8 mouse cellular contexts compared by ENCODE assay signal in genomic region chr5:143058208-143058607, GRCm38 (mm10). TPM values are rescaled to one million over a fixed set of nuclear protein-coding genes. Genes with fewer than 3 reads are reported as not detected.
DNase-seq lines count a peak whose midpoint lies in the region; ATAC-seq lines count a peak whose summit lies in the region.

No protein-coding gene starts in this region.

- 79% methylated on average over 2 of the region's 2 CpGs for WGBS in forebrain, embryonic 10.5 days
- WGBS in forebrain, embryonic 14.5 days: 69% methylated on average over 2 of the region's 2 CpGs
- WGBS in liver, embryonic 11.5 days: 8% methylated on average over 2 of the region's 2 CpGs
- WGBS in stomach, embryonic 16.5 days: 38% methylated on average over 2 of the region's 2 CpGs

- no peak for ATAC-seq in forebrain, embryonic 14.5 days
- ATAC-seq in liver, embryonic 11.5 days (replicated peaks; ENCODE audit: low FRiP score): peak; percentile 86
- peak; percentile 46; the same call in 1 of the 2 replicates for ATAC-seq in stomach, embryonic 16.5 days (ENCODE audit: insufficient read depth, low FRiP score)

- H3K36me3 ChIP-seq in forebrain, embryonic 10.5 days (replicated peaks): peaks cover 66% of the 10 kb centered on the region
- peaks cover 33% of the 10 kb centered on the region for H3K36me3 ChIP-seq in forebrain, embryonic 14.5 days (ENCODE audit: control insufficient read depth, insufficient read depth, low read length)
- H3K36me3 ChIP-seq in liver, embryonic 11.5 days (ENCODE audit: control insufficient read depth, insufficient read depth, low read length): 0 out of 2 replicates have a peak, but pooled peaks cover 7% of the 10 kb centered on the region
- 0 out of 2 replicates have a peak, but pooled peaks cover 2% of the 10 kb centered on the region for H3K36me3 ChIP-seq in stomach, embryonic 16.5 days (ENCODE audit: control insufficient read depth, insufficient read depth, low read length)

- H3K4me2 ChIP-seq in forebrain, embryonic 14.5 days (ENCODE audit: low read length): no peak overlapping the region
- H3K4me2 ChIP-seq in liver, embryonic 11.5 days: peak overlapping the region; percentile 51
- no peak overlapping the region for H3K4me2 ChIP-seq in stomach, embryonic 16.5 days (ENCODE audit: low read depth, low read length)

- no peaks in the 10 kb centered on the region for H3K27me3 ChIP-seq in forebrain, embryonic 10.5 days (ENCODE audit: poor library complexity, severe bottlenecking)
- no peaks in the 10 kb centered on the region for H3K27me3 ChIP-seq in forebrain, embryonic 14.5 days (replicated peaks; ENCODE audit: control insufficient read depth, insufficient read depth, low read length)
- no peaks in the 10 kb centered on the region for H3K27me3 ChIP-seq in liver, embryonic 11.5 days (replicated peaks; ENCODE audit: control insufficient read depth, insufficient read depth, low read length)
- no peaks in the 10 kb centered on the region for H3K27me3 ChIP-seq in stomach, embryonic 16.5 days (ENCODE audit: control insufficient read depth, insufficient read depth, low read length)

- no peaks in the 10 kb centered on the region for H3K9me3 ChIP-seq in forebrain, embryonic 10.5 days
- H3K9me3 ChIP-seq in forebrain, embryonic 14.5 days (replicated peaks; ENCODE audit: control insufficient read depth, low read length): no peaks in the 10 kb centered on the region
- no peaks in the 10 kb centered on the region for H3K9me3 ChIP-seq in liver, embryonic 11.5 days (ENCODE audit: control insufficient read depth, low read length)
- no peaks in the 10 kb centered on the region for H3K9me3 ChIP-seq in stomach, embryonic 16.5 days (replicated peaks; ENCODE audit: control insufficient read depth, low read length)

- peaks cover 22% of the 10 kb centered on the region for H3K4me1 ChIP-seq in forebrain, embryonic 10.5 days
- H3K4me1 ChIP-seq in forebrain, embryonic 14.5 days (ENCODE audit: control insufficient read depth, insufficient read depth, low read length): no peaks in the 10 kb centered on the region
- peaks cover 84% of the 10 kb centered on the region for H3K4me1 ChIP-seq in liver, embryonic 11.5 days (replicated peaks; ENCODE audit: control insufficient read depth, insufficient read depth, low read length)
- peaks cover 52% of the 10 kb centered on the region for H3K4me1 ChIP-seq in stomach, embryonic 16.5 days (ENCODE audit: control insufficient read depth, insufficient read depth, low read length)

- no peak for DNase-seq in forebrain, embryonic 10.5 days (ENCODE audit: extremely low spot score, low spot score)
- no peak for DNase-seq in forebrain, embryonic 14.5 days (ENCODE audit: low spot score)
- DNase-seq in spleen, adult 12 weeks (ENCODE audit: low spot score): peak; percentile 65
- no peak for DNase-seq in spleen, adult 18-20 months
- no peak for DNase-seq in liver, embryonic 11.5 days (ENCODE audit: low spot score)
- DNase-seq in gastrocnemius, postnatal 25 days: no peak
- no peak for DNase-seq in cerebellum, postnatal 36 days

- H3K4me3 ChIP-seq in forebrain, embryonic 10.5 days: no peak overlapping the region
- no peak overlapping the region for H3K4me3 ChIP-seq in forebrain, embryonic 14.5 days (ENCODE audit: low read depth, low read length)
- no peak overlapping the region for H3K4me3 ChIP-seq in liver, embryonic 11.5 days (ENCODE audit: low read depth, low read length)
- no peak overlapping the region for H3K4me3 ChIP-seq in stomach, embryonic 16.5 days (replicated peaks; ENCODE audit: low read length)

- H3K9ac ChIP-seq in forebrain, embryonic 14.5 days (ENCODE audit: low read length): no peak overlapping the region
- H3K9ac ChIP-seq in liver, embryonic 11.5 days (ENCODE audit: low read depth, low read length): peak overlapping the region; percentile 68
- H3K9ac ChIP-seq in stomach, embryonic 16.5 days (ENCODE audit: low read length): no peak overlapping the region

- H3K27ac ChIP-seq in forebrain, embryonic 10.5 days: peak overlapping the region; percentile 63
- H3K27ac ChIP-seq in forebrain, embryonic 14.5 days (ENCODE audit: low read depth, low read length): no peak overlapping the region
- H3K27ac ChIP-seq in liver, embryonic 11.5 days (ENCODE audit: low read depth, low read length): peak overlapping the region; percentile 100
- peak overlapping the region; percentile 86 for H3K27ac ChIP-seq in stomach, embryonic 16.5 days (ENCODE audit: low read length)

RNA-seq across cellular contexts. Expression of gene Rnf216, which starts 54.6 kb away (rescaled TPM):
- 44.4 and 48.0 TPM in 2 replicates for polyA plus RNA-seq in forebrain, embryonic 10.5 days (2016; fragmentation: Nextera tagmentation; extraction: Ambion mirVana)
- polyA plus RNA-seq in forebrain, embryonic 14.5 days (2014; fragmentation: Nextera tagmentation; extraction: Ambion mirVana): 26.9 and 38.6 TPM in 2 replicates
- 28.7 and 34.7 TPM in 2 replicates for polyA plus RNA-seq in liver, embryonic 11.5 days (2014; fragmentation: Nextera tagmentation; extraction: Ambion mirVana)
- polyA plus RNA-seq in stomach, embryonic 16.5 days (2015; fragmentation: Nextera tagmentation; extraction: Ambion mirVana): 35.1 and 35.6 TPM in 2 replicates
- total RNA-seq in gastrocnemius, postnatal 25 days (2021): 10 to 100 TPM; 14.8 to 16.1 TPM
